Mouse (Mus musculus) frontal cortex, postnatal 14 days (tissue): ENCODE data around the gene Pyroxd1.

Source experiments
- DNase-seq, 2 experiments: peaks; one replicate each; pipeline ENCODE4 v3.0.0; 2022; ENCODE audit warnings: low spot score in 2 of 2

The Pyroxd1 gene

DNA sequence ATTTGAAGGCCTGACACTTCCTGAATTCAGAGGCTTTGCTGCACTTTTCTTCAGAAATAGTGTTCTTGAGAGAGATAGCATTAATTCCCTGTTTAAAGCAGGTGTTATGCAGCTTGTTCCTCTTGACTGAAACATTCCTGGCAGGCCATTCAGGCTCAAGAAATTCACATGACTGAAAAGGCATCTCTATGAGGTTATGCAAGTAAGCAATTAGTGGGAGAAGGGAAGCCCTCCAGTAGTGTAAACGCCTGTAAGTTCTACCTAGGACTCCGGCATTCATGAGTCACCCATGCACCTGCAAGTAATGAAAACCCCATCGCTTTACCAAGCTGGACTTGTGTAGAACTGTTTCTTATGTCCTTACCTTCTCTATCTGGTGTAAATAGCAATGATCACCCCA, 24.1 kb downstream of the Pyroxd1 start:
- no peak for DNase-seq

DNA sequence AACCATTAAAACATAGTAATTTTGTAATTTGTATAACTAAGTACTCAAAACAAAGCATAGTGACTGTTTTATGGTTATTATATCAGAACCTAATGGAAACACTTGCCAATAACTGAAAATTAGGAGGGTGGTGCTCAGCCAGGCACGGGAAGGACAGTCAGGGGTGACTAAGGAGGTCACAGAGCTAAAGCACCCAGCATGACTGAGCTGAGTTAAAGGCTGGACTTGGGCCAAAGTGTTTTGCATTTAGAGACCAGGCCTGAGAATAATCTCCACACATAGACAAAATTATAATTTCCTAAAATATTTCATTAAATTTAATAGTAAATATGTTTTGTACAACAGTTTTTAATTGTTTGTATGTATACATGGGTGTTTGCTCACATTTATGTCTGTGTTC, 31.6 kb downstream of the Pyroxd1 start:
- no peak for DNase-seq

DNA sequence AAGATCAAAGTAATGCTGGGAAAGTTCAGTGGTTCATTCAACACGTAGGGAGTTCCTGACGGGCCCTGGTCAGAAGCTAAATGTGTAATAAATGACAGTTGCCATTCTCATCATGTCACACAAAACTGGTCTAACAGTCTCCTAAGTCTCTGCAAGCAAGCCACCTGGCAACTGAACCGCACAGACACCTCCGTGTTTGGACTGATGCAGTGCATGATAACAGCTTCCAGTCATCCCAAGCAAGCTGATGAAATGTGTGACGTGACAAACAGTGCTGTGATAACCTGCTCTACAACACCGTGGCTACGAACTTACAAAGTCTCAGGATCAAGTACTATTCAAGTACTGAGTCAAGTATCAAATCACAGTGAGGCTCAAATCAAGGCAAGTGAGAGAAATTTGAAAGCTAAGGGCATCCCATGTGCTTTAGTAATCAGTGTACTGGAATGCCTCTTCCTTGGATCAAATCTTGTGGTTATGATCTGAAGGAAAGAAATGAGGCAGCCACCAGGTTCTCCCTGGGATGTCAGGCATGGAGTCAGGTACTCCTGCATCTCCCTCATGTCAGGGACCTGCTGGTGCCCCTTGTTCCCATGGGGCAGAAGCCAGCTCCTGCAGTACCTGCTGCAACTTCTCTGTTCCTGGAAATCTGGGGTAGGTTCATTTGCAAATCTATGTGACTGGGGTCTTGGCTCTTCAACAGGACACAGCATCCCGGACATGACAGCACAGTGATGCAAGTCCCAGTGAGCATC, 33.3 kb downstream of the Pyroxd1 start:
- DNase-seq: no peak

DNA sequence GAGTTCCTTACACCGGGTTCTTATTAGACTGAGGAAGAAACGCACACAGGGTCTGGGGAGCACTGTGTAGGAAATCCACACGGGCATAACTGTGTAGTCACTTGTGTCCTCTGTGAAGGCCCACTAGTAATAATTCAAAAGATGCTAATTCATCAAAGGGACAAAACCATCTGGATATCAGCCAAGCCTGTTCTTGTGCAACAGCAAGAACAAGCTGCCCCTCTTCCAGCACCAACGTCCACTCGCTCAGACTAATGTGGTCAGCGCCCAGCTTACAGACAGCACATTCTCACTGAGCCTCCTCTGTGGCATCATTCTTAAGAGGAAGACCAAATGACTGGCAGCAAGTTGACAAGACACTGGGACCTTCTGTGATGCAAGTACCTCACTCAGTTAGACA, 34.5 kb downstream of the Pyroxd1 start:
- DNase-seq: no peak

DNA sequence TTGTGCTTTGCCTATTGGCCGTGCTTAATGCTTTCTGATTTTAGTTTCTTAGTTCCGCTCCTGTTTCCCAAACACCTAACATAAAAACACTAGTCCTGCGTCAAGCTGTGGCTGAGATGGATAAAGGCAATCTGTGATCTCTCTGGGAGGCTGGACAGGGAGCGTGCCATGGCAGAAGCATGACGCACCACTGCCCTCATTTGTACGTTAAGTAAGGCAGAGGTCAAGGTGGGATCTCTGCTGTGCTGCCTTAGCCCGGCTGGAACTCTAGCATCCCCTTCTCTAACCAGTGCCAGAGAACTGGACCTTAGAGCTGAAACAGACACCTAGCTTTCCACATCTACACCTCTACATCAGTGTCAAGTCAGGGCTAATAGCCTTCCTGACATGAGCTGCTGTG, 36.2 kb downstream of the Pyroxd1 start:
- DNase-seq: no peak

DNA sequence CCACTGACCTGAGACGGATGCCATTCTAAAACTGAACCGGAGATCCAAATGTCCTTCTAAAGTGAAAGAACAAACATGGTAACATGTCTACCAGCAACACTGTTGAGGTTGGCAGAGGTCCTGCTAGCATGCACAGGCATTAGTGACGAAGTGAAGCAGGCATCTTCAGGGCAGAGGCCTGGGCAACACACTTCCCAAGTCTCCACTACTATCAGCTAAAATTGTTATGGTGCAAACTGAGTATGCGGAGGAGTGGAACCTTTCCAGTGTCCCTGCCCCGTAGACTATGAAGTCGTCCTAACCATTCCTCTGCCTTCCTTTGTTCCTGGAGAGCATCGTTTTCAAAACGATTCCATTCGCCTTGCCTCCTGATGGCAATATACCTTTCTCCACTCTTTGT, 39.1 kb downstream of the Pyroxd1 start:
- DNase-seq: no peak

DNA sequence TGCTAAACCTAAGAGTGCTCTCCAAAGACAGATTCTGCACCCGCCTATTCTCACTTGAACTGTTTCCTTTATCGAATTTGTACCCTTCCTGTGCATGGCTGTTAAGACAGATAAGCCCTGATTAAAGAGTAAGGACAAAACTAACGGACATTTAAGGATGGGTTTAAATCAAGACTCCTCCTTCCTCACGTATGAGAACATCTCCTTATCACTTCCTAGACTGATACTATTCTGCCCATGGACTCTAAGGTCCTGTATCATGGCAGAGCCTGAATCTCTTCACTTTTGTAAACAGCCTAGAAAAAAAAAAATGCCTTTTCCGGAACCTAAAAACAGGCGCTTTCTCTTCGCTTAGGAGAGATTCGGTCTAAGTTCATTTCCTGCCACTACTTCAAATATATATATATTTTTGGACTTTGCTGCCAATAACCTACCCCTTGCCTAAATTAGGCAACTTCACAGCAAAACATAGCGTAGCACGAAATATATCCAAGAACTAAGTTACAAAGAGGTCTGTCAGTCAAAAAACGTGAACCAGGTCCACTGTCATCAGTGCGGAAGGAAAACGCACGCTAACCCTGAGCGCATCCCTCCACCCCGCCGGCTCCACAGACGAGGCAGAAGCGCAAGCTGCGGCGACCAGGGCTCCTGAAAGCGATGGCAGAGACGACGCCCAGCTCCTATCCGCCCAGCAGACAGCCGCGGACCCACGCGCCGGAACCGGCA, 41.0 kb downstream of the Pyroxd1 start:
- DNase-seq: no peak

DNA sequence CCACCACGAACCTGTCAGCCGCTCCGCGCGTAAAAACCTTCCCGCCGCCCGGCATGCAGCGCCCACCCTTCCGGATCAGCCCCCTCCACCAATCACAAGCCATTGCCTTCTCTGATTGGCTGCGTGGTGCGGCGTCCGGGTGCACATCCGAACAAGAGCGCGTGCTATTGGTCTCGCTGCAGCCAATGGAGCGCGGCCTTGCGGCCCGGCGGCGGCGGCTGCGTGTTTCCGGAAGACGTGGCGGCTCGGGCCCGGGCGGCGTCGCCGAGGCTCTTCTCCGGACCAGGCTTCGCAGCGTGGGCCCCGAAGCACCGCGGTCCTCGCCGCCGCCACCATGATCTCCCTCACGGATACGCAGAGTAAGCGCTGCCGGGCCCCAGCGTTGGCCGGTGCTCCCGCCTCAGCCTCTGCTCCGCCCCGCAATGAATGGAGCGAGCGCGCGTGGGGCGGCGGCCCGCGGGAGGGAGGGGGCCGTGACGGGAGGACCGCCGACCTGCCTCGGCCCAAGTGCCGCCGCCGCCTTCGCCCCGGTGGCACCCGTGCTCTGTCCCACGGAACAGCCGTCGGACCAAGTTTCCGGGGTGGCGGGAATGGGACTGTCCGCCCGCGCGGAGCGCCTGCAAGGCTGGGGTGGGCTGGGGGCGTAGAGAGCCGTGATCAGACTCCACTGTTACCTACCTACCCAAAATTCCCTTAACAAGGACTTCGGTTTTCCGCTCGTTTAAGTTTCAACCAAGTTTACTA, 41.7 kb downstream of the Pyroxd1 start, which contains the start of the genes Recql and Golt1b:
Recql (minus strand) TSS at position 77 of the 744 bp plus-strand sequence.
Golt1b (plus strand) TSS at position 211 of the 744 bp plus-strand sequence.
- peak; percentile 96 to 99 for DNase-seq

DNA sequence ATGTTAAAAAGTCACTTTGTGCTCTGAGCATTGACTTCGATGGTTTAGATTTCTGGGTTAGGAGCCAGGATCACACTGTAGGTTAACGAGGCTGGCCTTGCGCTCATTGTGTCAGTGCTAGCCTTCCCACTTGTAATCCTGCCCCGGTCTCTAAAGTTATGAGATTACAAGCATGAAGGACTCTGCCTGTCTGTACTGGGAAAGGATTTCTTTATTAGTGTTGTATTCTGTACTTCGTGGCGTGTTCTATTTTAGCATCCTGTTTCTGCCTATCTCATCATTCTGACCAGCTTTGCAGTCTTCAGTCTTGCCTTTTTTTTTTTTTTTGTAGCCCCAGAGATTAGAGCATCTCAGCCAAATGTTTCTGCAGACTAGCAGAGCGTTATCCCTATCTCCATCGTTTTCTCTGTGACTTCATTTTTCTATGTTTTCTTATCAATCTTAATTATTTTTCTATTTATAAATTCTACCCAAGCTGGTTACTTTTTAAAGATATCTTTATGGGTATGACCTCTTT, 42.4 kb downstream of the Pyroxd1 start:
- no peak for DNase-seq

DNA sequence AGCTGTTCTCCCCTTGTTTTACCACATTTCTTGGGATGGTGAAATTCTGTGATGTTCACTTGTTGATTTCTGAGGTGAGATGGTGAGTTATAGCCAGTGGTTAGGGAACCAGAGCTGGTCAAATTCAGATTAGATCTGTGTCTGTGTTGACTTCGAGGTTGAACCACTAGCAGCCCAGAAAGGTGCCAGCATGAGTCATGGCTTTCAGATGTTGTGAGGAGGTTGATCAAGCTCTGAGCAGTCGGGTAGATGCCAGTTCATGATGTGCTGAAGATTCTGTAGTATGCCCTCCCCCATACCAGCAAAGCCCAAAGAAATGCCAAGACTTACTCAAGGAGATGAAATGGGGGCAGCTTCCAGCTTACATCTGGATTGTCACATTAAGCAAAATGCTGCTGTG, 43.6 kb downstream of the Pyroxd1 start:
- no peak for DNase-seq

DNA sequence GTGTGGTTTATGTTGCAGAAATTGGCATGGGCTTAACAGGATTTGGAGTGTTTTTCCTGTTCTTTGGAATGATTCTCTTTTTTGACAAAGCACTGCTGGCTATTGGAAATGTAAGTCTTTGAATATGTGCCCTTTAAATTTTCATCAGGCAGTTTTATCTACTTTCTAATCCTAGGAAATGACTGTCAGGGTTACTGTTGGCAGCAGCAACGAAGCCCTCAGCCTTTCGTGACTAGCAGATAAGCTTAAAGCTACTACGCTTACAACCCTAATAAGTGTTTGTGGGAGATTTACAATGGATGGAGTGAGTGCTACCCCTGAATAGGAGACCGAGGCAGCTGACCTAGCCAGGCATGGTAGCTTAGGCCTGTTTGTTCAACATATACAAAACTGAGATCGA, 46.9 kb downstream of the Pyroxd1 start:
- no peak for DNase-seq

DNA sequence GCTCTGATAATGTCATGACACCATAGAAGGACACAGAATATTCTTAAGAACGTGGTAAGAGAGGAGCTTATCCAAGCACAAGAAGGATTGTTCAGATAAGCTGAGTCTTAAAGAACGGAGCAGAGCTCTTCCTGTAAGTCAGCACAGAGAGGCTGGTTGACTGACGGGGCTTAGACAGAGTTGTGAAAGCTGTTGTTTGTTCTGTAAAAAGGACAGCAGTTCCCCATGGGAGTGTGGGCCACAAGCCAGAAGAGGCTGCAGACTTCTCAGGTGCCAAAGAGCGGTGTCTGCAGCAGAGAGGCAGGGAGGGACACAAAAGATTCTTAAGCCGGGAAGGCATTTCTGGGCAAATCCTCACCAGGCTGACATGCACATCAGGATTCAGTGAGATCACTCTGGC, 49.2 kb downstream of the Pyroxd1 start:
- no peak for DNase-seq

DNA sequence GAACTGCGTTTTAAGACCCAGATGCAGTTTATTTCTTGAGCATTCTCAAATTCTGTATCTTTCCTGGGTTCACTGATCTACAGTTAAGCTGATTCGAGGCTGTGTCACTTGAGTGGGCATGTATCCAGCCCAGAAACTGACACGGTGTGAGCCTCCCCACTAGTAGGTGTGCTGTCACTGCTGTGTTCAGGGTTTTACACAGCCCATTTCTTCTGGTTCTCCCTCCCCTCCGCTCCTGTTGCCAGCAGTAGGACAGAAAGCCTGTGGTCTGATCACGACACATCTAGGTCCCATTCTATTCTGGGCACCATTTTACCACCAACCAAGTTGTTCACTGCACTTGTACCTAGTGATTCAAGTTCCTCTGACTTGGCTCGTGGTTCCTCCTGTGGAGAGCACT, 50.3 kb downstream of the Pyroxd1 start:
- DNase-seq: no peak

DNA sequence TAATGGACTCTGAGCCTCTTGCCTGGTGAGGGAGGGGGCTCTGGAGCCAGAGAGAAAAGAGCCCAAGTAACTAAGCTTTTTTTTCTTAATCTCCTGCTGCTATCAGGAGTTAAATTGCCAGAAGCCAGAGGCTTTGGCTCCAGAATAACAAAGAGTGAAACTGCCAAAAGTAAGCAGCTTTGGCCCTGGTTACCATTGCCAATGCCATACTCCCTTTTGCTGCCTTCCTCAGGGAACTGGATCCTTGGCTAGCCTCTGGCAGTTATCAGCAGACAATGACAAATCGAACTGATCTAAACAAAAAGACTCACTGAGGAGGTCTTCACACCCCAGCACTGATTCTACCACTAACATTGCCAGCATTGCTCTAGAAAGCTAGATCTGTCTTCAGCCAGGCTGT, 65.7 kb downstream of the Pyroxd1 start:
- no peak for DNase-seq
